ENCODE assay signal across 8 mouse cellular contexts in genomic region chr1:73826243-73826930, GRCm38 (mm10).
DNase-seq lines count a peak whose midpoint lies in the region; ATAC-seq and TF ChIP-seq lines count a peak whose summit lies in the region.

No protein-coding gene starts in this region.

- no peak for TF ChIP-seq CTCF in Patski (IDR thresholded peaks at IDR 0.05)

- H3K9me3 ChIP-seq in hindbrain, embryonic 10.5 days = no peaks in the 10 kb centered on the region

- H3K27ac ChIP-seq in hindbrain, embryonic 10.5 days = peak overlapping the region; percentile 76

- CTCF ChIA-PET in Patski (lab: Charles Lee) = interaction anchor here (0.6 to 6.0 kb wide), 14 partner anchors 9 to 971 kb away, joined by 3 to 26 read pairs (median 4); partner anchors contain the start of gene Igfbp5

- DNase-seq in Patski (ENCODE audit: low read depth, low spot score) = peak; percentile 27
- DNase-seq in cerebellum, adult 9-11 months = peak; percentile 91
- peak; percentile 67 to 96 for DNase-seq in frontal cortex, adult 2 months (ENCODE audit: extremely low spot score in 1 of 2, low spot score in 1 of 2)
- DNase-seq in hindbrain, embryonic 10.5 days (ENCODE audit: low spot score) = peak; percentile 89
- peak; percentile 84 for DNase-seq in layer of hippocampus, adult 9-10 months (ENCODE audit: low spot score)
- peak; percentile 91 for DNase-seq in lung, postnatal 10 days
- peak; percentile 90 for DNase-seq in retina, postnatal 7 days (ENCODE audit: low read depth, low spot score)
- DNase-seq in thymus, postnatal 4 days = peak; percentile 87

- peaks cover 8% of the 10 kb centered on the region for H3K27me3 ChIP-seq in Patski
- 0 out of 2 replicates have a peak, but pooled peaks cover 7% of the 10 kb centered on the region for H3K27me3 ChIP-seq in hindbrain, embryonic 10.5 days (ENCODE audit: insufficient read depth, poor library complexity, severe bottlenecking)

- in situ Hi-C loops in Patski (cut with MboI; ENCODE audit: low pct_unique_long_range_greater_than_20kb) = loop anchor here (25.0 kb wide), 1 partner anchor 1114 kb away; the partner anchor contains the start of genes Ankar and Rpl37a

- H3K4me1 ChIP-seq in hindbrain, embryonic 10.5 days (replicated peaks) = peaks cover 46% of the 10 kb centered on the region

- WGBS in hindbrain, embryonic 10.5 days = 39% methylated on average over 15 of the region's 15 CpGs

- H3K4me3 ChIP-seq in hindbrain, embryonic 10.5 days = no peak overlapping the region

- no peaks in the 10 kb centered on the region for H3K36me3 ChIP-seq in hindbrain, embryonic 10.5 days

- no peak for ATAC-seq in Patski

- POLR2A ChIA-PET in Patski (lab: Charles Lee) = interaction anchor here (0.6 to 2.4 kb wide), 2 partner anchors 209 to 963 kb away, joined by 3 to 5 read pairs; no protein-coding TSS in a partner anchor

Comparison
In these comparisons a context has a peak if more than half of its experiments do, and no peak if none do; other contexts are left out.
1. DNase-seq: peak in every context shown above with its lines; median percentile 91 in cerebellum, adult 9-11 months; 91 in lung, postnatal 10 days; 90 in retina, postnatal 7 days; 89 in hindbrain, embryonic 10.5 days; 87 in thymus, postnatal 4 days; 84 in layer of hippocampus, adult 9-10 months; 82 in frontal cortex, adult 2 months; 27 in Patski.